Mouse (Mus musculus) cerebellum, adult 18-20 months (tissue): ENCODE results near the gene Pou3f1.

Source experiments
- DNase-seq, 2 experiments: peaks; one replicate each; pipeline ENCODE4 v3.0.0; 2021

The Pou3f1 gene

GRCm38 (mm10) chr4:124656518-124656853, at the start of gene Pou3f1:
Gene Pou3f1, plus strand, starts transcription at chr4:124656807.
- peak in 1 of 2 experiments; percentile 31 for DNase-seq

DNA sequence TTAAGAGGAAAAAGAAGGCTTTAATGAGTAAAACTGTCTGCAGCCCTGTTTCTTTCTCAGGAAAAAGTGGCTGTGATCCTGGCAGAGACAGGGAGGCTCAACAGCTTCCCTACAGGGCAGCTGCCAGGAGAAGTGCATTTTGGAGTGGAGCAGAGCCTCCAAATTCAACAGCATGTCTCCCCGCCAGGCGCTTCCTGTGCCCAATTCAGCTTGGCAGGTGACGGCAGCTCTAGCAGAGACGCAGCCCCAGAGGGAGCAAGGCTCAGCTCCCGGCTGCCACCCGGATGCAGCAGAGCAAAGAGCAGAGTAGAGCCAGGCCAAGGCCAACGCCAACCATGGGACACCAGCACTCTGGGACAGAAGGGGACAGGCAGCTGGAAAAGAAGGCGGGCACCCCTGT, 49.4 kb upstream of the Pou3f1 start:
- DNase-seq = peak; percentile 30 to 32

DNA sequence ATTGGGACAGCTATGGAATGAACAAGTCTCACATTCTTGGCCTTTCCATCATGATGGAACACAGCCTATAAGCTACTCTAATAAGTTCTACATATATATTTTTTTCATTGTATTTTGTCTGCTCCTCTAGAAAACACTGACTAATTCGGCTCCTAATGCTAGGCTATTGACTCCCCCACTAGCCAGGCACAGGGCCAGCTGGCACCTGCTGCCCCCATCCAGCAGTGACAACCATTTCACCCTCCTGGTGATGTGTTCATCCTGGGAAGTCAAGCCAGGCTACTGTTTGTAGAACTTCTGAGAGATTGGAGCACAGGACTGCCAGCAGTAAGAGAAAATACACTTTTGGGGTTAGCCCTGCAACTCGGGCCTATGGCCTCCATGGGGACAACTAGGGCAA, 46.5 kb upstream of the Pou3f1 start:
- no peak for DNase-seq

DNA sequence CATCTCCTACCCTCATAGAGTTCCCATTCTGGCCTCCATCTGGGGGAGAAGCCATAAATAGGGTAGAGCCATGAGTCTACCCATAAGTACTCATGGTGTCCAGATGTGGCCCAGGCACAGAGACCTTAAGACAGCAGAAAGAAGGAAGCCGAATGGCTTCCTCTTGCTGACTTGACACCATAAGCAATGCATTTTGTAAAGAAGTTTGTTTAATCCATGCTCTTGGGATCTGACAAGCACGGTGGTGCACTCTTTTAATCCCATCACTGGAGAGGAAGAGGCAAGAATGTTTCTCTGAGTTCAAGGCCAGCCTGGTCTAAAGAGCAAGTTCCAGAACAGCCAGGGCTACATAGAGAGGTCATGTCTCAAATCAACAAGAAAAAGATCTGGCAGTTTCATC, 45.9 kb upstream of the Pou3f1 start, which contains the start of gene 3100002H09Rik:
Gene 3100002H09Rik, minus strand, starts transcription at position 101 of the 400 bp plus-strand sequence.
- DNase-seq = no peak

DNA sequence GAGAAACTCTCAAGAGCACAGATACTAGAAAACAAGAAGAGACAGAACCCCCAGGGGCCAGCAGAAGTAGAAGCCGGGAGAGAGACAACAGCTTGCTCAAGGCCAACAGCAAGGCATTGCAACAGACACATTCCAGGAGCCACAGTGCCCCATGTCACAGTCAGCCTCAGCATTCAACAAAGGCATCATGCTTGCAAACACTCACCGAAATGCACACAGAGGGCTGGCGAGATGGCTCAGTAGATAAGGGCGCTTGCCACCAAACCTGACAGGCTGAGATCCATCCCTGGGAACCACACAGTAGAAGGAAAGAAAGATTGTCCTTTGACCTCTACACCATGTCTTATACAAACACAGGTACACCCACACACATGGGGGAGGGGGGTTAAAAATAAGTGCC, 44.8 kb upstream of the Pou3f1 start:
- no peak for DNase-seq

- DNase-seq = no peak
These were observed 42.4 kb upstream of the Pou3f1 start for GRCm38 (mm10) chr4:124614189-124614588.

DNA sequence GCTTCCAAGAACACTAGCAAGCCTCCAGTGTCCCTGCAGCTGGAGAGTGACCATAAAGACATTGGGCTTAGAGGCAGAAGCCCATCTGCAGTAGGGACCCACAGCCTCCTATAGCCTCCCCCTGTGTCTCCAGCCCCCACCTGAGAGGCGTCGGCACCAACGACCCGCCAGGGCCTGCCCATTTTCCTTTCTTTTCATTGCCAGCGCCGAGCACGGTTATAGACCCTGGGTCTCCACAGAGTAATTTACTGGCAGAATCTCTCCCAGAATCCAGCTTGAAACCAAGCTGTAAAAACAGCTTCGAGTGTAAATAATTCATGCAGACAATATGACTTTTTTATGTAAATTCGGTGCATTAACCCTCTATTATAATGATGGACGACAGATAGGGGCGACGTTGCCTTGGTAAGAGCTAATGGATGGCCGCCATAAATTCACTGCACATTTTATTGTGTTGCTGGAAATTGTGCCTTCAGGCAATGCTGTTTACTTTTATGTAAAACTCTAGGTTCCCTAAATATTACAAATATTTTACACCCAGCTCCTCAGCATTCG, 41.1 kb upstream of the Pou3f1 start:
- no peak for DNase-seq

- no peak for DNase-seq
These were observed 40.6 kb upstream of the Pou3f1 start for GRCm38 (mm10) chr4:124615986-124616385.

GRCm38 (mm10) chr4:124616636-124617035, 40.0 kb upstream of the Pou3f1 start:
- DNase-seq = no peak

GRCm38 (mm10) chr4:124618599-124618998, 38.0 kb upstream of the Pou3f1 start:
- no peak for DNase-seq

DNA sequence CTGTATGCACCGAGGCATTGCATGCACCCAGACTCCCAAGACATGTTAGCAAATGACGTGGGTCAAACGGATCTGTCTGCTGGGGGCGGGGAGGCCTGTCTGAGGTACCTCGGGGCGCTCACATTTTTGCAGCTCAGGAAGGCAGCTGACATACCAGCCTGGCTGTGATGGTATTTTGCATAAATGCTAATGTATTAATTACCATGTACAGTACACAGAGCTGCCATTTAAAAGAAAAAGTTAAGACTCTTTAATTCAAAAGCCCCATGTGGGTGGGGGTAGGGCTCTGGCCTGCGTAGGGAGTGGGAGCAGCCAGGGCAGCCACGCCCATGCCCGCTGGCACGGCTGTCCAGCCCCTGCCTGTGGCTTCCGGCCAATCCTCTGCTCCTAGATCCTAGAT, 35.2 kb upstream of the Pou3f1 start:
- no peak for DNase-seq

DNA sequence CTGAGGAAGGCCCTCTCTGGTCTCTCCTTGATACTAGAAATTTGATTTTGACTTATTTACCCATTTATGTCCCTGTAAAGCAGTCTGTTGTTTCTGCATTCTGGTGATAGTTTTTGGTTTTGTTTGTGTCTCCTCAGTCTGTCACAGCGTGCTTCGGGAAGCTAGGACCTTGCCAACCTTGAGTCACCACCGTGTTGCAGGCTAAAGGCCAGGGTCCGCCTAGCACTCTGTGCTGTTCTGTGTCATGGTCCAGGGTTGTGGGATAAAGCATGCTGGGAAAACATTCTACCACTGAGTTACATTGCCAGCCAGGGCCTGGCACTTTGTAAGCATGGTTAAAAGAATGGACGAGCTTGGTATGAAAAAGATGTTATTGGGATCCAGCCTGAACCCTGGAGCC, 34.0 kb upstream of the Pou3f1 start:
- no peak for DNase-seq

- peak; percentile 7 to 9 for DNase-seq
These were observed 32.5 kb upstream of the Pou3f1 start for GRCm38 (mm10) chr4:124624111-124624581.

- DNase-seq = no peak
These were observed 29.8 kb upstream of the Pou3f1 start for GRCm38 (mm10) chr4:124626836-124627235.

DNA sequence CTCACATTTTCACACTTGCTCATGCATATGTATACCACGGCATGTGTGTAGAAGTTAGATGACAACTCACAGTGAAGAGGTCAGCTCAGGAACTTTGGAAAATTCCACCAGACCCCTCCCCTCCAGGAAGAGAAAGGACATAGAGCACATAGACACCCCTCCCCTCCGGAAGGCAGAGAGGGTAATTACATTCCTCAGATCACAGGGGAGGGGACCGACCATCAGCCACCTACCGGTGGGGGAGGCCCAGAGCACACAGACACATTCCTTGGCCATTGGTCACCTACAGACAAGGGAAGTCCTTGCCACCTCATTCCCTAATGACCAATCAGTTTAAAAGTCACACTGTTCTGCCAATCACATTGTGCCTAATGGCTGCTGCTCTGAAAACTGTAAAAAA, 25.2 kb upstream of the Pou3f1 start:
- DNase-seq = no peak

- no peak for DNase-seq
These were observed 23.8 kb upstream of the Pou3f1 start for GRCm38 (mm10) chr4:124632856-124633255.

- DNase-seq = no peak
These were observed 23.3 kb upstream of the Pou3f1 start for GRCm38 (mm10) chr4:124633281-124633680.

DNA sequence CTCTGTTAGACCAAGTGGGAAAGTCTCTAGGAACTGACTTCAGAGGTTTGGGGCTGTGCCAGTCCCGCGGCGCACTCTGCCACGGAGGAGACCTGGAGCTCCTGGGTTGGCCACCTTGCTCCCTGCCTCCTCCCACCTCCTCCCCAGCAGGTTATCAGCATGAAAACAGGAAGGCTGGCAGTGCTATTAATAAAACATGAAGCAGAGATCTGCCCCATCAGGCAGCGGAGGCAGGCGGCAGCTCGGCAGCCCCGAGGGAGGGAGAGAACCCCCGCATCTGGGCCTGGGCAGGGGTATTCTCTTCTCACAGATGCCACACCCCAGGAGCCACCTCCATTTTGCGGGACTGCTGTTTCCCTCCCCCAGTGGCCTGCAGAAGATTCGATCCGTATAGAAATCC, 16.9 kb upstream of the Pou3f1 start:
- no peak for DNase-seq

DNA sequence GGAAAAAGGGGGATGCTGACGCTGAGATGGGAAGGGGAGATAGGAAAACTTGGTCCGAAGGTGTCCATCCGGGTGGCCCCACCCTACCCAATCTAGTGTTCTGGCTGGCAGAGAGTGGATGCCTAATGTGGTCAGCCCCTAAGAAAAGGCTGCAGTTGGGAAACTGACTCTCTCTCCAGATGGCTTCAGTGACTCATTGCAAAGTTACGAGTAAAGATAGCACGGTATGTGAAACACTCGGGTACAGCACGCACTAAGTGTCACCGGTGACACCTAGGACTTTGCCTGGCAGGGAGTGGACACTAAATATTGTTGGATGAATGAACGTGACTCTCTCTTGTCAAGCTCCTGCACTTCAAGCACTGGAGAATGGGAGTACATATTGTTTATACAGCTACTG, 12.7 kb upstream of the Pou3f1 start:
- no peak for DNase-seq

- no peak for DNase-seq
These were observed 11.6 kb upstream of the Pou3f1 start for GRCm38 (mm10) chr4:124644974-124645433.

DNA sequence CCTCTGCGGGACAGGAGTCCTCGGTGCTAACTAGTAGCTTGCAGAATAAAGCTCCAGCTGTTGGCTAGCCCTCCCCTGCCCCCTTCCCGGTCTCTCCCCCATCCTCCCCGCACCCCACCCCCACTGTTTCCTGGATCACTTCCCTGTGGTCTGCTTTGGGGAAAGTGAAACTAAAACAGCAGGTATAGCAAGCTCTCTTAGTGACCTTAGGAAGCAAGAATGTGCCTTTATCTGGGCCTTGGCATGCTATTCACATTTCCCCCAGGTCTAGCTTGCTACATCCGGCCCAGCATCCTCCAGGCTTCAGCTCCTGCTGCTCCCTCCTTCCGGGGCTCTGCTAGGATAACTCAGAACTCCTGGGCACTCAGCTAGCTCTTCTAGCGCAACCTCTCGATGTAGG, 10.0 kb upstream of the Pou3f1 start:
- no peak for DNase-seq

- DNase-seq = no peak
These were observed 8.7 kb upstream of the Pou3f1 start for GRCm38 (mm10) chr4:124647909-124648308.

DNA sequence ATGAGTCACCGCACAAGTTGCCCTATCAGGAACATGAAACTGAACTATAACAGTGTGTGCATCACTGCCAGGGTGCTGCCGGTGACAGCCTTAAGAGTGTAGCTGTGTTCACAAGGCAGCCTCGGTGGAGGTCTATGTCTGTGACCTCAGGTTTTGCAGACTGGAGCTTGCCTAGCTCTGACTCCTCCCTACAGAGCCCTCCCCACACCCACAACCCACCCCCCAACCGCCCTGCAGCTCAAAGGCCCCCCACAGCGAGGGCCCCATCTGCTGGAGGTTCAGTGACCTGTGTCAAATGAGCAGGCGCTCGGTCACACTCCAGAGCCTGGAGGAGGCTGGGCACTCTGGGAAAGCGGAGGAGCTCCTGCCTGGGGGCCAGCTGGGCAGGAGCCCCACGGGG, 3.7 kb upstream of the Pou3f1 start:
- no peak for DNase-seq

DNA sequence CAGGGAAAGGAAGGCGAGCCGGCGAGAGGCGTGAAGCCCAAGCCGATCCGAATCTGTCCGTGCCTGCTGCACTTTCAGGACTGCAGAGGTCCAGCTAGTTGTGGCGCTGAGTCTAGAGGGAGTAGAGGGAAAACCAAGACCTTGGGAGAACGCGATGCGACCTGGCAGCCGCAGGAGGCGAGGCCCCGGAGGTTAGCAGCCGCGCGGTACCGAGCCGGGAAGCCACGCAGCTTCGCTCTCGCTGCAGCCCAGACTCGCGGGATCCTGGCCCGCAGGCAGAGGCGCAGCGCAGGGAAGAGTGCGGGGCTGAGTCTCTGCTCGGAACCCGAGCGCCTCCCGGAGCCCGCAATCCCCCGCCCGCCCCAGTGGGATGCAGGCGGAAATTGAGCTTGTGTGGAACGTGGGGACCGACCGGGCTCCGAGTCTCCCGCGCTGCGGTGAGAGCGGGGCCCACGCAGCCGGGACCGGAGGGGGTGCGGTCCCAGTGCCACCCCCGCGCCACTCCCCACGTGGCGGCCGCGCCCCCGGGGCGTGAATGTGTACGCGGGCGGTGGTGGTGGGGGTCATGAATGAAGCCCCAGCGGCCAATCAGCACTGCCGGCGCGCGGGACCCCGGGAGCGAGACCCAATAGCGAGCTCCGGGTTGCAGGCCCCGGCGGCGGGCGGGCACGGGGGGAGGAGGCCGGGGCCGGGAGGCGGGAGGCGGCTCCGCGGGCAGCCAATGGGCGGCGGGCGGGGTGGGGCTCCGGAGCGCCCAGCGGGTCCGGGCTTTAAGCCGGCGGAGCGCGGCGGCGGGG, 445 bp downstream of the Pou3f1 start:
- peak; percentile 55 to 70 for DNase-seq

GRCm38 (mm10) chr4:124657781-124658180, 1.2 kb downstream of the Pou3f1 start:
- peak in 1 of 2 experiments; percentile 28 for DNase-seq
